Mouse (Mus musculus): ENCODE results near the gene Yy1. TPM values are rescaled to one million over a fixed set of nuclear protein-coding genes. Genes with fewer than 3 reads are reported as not detected.

Yy1 gene
- total RNA-seq, 1 experiment from 2014 or later = 65.9 TPM

DNA sequence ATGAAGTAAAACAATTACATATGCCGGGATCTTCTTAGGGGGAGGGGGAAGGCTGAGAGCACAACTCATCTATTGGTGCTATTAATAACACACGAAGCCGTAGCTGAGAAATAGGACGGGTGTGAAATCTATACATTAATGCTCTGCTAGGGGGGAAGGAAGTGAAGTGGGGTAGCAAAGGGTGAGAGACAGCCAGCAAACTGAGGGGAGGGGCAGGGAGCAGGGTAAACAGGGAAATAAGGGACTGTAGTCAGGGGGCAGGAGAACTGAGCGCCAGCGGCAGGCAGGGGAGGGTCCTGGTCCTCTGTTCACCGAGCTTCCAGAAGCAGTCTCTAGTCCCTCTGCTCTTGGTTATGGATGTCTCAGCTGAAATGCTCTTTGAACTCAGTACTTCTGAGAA is 25.9 kb upstream of the Yy1 start:
- no peak for ATAC-seq (replicated peaks; ENCODE audit: low read depth, poor library complexity, severe bottlenecking)

DNA sequence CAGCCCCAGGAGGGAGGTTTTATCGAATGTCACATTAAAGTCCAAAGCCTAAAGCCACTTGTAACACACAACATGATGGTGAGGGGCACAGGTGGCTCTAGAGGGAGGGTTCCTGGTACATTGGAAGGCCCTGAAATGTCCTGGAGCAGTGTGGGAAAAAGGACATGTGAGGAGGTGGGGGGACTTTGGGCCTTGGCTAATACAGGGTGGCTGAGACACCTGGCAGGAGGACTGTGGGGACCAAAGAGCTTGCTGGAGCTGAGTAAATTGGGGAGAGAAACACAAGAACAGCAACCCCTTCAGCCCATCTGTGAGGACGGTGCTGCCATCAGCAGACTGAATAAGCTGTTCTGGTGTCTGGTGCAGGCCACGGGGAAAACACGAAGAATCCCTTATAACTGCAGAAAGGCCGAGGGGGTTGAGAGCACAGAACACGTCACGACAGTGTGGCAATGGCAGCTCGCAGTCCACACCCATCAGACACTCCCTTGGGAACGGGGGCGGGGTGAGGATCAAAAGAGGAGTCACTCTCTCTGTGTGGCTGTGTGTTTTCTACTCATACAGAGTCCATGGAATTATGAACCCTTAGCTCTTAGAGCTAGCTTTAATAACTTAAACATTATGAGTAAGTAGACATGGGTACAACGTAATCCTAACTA is 24.4 kb upstream of the Yy1 start:
- ATAC-seq (replicated peaks; ENCODE audit: low read depth, poor library complexity, severe bottlenecking) = no peak

DNA sequence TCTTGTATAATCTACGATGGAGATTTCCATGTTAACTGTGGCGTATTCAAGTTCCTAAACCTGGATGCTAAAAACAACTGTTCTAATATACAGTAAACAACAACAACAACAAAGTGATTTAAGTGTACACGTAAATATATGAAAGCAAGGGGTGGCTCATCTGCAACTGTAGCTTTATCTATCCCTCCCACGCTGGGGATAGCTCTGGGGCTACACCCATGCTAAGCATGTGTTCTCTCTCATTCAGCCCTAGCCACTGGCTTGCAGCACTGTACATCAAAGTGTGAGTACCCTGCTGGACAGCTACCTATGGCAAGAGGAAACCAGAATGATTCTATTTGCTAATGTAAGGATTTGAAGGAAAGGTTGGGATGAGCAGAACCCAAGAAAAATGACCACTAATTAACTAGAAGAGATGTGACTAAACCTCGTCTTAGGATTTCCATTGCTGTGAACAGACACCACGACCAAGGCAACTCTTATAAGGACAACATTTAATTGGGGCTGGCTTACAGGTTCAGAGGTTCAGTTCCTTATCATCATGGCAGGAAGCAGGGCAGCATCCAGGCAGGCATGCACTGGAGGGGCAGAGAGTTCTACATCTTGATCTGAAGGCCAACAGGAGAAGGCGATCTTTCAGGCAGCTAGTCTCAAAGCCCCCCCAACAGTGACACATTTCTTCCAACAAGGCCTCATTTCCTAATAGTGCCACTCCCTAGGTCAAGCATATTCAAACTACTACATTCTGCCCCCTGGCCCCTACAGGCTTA is 12.5 kb upstream of the Yy1 start:
- ATAC-seq (replicated peaks; ENCODE audit: low read depth, poor library complexity, severe bottlenecking) = no peak; the same call in 1 of the 2 replicates

DNA sequence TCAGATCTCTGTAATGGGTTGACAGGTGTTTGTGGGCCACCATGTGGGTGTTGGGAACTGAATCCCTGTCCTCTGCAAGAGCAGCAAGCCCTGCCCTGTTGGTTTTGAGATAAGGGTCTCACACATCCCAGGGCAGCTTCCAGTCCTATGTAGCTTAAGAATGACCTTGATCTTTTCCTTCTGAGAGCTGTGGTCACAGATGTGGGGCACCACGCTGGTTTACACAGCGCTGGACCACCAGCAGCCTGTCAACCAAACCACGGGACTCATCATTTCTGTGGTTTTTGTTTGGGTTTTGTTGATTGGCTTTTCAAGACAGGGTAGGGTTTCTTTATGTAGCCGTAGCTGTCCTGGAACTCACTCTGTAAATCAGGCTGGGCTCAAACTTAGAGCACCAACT is 7.6 kb upstream of the Yy1 start:
- ATAC-seq (replicated peaks; ENCODE audit: low read depth, poor library complexity, severe bottlenecking) = peak; percentile 63

GRCm38 (mm10) chr12:108787329-108787728 is 5.4 kb upstream of the Yy1 start:
- ATAC-seq (replicated peaks; ENCODE audit: low read depth, poor library complexity, severe bottlenecking) = no peak

DNA sequence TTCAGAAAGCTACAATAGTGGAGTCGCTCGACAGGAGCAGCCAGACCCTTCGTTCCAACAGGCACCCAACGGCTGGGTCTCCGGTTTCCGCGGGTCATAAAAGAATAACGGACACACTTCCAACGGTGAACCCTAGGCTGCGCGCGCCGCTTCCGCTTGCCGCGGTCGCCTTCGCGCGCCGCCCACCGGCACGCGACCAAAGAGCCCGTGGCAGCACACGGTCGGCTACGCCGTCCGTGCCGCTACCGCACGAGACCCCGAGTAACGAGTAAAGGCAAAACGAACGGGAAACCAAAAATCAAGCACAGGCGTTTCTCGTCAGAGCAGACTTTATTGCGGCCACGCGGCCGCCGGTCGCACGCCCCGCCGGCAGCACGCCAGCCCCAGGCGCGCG is 624 bp upstream of the Yy1 start:
- peak; percentile 40 for ATAC-seq (replicated peaks; ENCODE audit: low read depth, poor library complexity, severe bottlenecking)

DNA sequence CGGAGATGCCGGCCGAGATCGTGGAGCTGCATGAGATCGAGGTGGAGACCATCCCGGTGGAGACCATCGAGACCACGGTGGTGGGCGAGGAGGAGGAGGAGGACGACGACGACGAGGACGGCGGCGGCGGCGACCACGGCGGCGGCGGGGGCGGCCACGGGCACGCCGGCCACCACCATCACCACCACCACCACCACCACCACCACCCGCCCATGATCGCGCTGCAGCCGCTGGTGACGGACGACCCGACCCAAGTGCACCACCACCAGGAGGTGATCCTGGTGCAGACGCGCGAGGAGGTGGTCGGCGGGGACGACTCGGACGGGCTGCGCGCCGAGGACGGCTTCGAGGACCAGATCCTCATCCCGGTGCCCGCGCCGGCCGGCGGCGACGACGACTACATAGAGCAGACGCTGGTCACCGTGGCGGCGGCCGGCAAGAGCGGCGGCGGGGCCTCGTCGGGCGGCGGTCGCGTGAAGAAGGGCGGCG is 724 bp downstream of the Yy1 start:
- no peak for ATAC-seq (replicated peaks; ENCODE audit: low read depth, poor library complexity, severe bottlenecking)

DNA sequence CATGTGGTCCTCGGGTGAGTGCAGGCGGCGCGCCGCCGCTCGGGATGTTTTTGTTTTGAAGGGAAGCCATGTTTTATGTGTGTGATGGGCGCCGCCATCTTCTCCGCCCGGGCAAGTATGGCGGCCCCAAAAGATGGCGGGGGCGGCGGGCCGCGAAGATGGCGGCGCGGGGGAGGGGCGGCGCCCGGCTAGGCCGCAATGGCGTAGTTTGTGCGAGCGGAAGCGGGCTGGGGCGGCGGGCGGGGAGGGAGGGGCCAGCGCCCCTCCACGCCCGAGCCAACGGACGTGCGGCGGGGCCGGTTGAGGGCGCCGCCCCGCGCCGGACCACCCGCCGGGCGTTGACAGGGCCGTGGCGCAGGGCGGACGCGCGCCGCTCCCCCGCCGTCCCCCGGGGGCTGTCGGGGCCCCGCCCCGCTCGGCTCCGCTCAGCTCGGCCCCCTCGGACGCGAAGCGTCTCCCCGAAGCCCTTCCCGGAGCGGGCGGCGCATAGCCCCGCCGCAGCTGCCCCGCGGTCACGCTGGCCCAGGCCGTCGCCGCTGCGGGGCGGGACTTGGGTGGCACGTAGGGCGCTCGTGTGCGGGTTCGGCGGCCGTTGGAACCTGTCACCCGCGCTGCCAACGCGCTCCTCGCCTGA is 1.4 kb downstream of the Yy1 start:
- ATAC-seq (replicated peaks; ENCODE audit: low read depth, poor library complexity, severe bottlenecking) = peak; percentile 26

- 0 out of 2 replicates have a peak, but pooled peaks have one; percentile 18 for ATAC-seq (replicated peaks; ENCODE audit: low read depth, poor library complexity, severe bottlenecking)
Observed at GRCm38 (mm10) chr12:108794979-108795537, 2.3 kb downstream of the Yy1 start.

DNA sequence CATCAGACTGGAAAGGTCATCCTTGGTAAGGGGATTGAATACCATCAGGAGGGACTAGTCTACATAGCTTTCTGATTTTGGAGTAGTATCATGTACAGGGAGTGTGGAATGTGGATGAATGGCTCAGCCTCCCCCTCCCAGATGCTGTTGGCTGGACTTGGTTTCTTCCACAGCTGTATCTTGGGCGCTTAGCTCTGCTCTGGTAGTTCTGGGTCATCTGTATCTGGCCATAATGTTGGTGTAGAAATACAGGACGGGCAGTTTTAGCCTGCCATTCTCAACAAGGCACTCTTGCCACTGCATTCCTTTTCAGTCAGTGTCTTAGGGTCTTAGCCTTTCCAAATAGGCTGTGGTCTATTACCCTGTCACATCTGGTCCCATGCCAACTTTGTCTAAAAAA is 8.8 kb downstream of the Yy1 start:
- ATAC-seq (replicated peaks; ENCODE audit: low read depth, poor library complexity, severe bottlenecking) = no peak

DNA sequence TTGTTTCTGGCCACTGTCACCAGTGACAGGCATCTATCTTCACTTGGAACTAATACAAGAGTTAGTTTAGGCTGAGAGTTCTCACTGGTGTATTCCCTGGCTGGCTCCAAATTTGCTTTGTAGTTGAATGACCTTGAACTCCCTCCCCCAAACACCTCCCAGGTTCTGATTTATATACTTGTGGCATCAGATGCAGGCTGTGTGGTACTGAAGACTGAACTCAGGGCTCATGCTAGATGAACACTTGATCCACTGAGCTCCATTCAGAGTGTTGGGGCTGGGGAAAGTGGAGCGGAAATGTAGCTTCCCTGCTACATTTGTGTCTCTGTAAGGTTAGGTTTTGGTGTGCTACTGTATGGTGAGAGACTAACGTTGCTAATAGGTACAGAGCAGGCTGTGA is 11.6 kb downstream of the Yy1 start:
- ATAC-seq (replicated peaks; ENCODE audit: low read depth, poor library complexity, severe bottlenecking) = no peak

DNA sequence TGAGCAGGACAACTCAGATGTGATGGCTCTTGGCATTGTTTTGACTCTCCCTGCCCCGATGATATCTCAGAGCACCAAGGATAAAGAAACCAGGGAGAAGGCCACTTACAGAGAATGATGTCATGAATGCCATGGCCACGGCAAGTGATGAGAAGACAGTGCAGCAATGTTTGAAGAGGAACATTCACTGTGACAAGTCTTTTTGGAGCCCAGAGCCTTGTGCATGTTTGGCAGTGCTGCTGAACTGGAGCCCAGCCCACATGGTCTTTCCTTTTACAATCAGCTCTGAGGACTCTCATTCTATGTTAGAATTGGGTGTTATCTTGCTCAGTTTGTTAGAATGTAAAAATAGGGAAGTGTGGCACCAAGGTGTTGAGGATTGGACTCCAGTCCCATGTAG is 15.7 kb downstream of the Yy1 start:
- no peak for ATAC-seq (replicated peaks; ENCODE audit: low read depth, poor library complexity, severe bottlenecking)

DNA sequence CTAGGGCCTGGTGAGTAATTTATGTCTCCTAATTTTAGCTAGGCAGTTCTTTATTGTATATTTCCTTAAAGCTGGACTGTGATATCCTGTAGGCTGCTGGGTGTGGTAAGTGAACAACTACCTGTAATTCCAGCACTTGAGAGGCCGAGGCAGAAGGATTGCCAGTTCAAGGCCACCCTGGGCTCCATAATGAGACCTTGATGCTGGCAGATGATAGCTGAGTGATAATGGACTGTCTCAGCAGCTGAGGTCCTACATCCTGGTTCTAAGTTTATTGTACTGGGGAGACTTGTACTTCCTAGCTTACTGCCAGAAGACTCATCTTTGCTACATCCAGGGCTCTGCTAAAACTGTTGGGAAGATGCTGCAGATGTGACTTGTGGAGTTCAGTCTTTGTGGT is 17.0 kb downstream of the Yy1 start:
- ATAC-seq (replicated peaks; ENCODE audit: low read depth, poor library complexity, severe bottlenecking) = no peak

- ATAC-seq (replicated peaks; ENCODE audit: low read depth, poor library complexity, severe bottlenecking) = peak; percentile 38; the same call in 1 of the 2 replicates
Observed at GRCm38 (mm10) chr12:108810309-108810708, 17.5 kb downstream of the Yy1 start.

DNA sequence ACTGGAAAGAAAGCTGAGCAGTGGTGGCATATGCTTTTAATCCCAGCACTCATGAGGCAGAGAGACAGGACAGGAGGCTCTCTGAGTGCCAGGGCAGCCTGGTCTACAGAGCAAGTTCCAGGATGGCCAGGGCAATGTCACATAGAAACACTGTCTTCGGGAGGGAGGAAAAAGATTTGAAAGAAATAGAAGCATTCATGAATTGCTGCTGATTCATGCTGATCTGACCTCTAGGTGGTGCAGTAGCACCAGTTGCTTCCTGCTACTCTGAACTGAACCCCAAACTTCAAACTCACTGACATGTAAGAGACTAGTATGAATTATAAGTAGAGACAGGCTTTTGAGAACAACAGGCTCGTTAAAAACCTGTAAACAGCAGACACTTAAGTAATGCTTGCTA is 18.4 kb downstream of the Yy1 start:
- ATAC-seq (replicated peaks; ENCODE audit: low read depth, poor library complexity, severe bottlenecking) = peak; percentile 74

DNA sequence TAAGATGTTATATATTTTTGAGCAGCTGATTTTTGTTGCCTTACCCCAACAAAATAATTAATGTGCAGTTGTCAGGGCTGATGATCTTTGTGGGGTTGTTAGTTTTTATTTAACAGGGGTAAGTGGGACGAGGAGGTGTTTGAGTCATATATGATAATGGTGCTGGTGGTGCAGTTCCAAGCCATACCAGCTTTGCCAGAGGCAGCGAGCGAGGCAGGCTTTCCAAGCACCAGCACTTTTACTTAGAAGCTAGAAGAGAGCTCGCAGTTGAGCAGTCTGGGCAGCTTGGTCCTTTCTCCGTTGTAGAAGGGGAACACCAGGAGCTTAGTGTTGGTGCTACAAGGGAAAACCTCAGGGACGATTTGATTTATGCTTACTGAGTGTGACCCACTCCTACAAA is 19.7 kb downstream of the Yy1 start:
- ATAC-seq (replicated peaks; ENCODE audit: low read depth, poor library complexity, severe bottlenecking) = no peak

- ATAC-seq (replicated peaks; ENCODE audit: low read depth, poor library complexity, severe bottlenecking) = no peak
Observed at GRCm38 (mm10) chr12:108814470-108814869, 21.7 kb downstream of the Yy1 start.

GRCm38 (mm10) chr12:108816569-108816968 is 23.8 kb downstream of the Yy1 start:
- no peak for ATAC-seq (replicated peaks; ENCODE audit: low read depth, poor library complexity, severe bottlenecking)

DNA sequence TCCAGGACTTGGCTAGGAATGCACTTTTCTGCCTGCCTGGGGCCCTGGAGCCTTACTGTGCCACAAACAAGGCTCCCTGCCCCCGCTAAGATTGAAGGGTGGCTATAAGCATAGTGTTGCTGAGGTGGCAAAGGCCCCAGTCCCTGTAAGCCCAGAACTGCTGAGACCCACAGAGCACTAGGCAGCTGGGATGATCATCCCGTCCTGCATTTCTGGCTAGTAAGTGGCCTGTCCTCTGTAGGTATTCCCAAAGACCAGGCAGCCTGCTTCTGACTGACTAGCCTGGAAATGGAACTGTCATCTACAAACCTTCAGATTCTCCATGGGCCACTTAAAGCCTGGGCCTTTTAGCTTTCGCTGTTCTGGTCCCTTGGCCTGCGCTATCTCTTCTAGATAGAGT is 27.7 kb downstream of the Yy1 start:
- ATAC-seq (replicated peaks; ENCODE audit: low read depth, poor library complexity, severe bottlenecking) = no peak

GRCm38 (mm10) chr12:108823036-108823435 is 30.3 kb downstream of the Yy1 start:
- ATAC-seq (replicated peaks; ENCODE audit: low read depth, poor library complexity, severe bottlenecking) = no peak

Data from common myeloid progenitor, adult 5-6 weeks (primary cell).